Mouse (Mus musculus): ENCODE measurements around the gene Rbfox3.

GRCm38 (mm10) chr11:118583573-118583972 is 327.8 kb downstream of the Rbfox3 start:
- TF ChIP-seq CTCF (IDR thresholded peaks at IDR 0.05) (no peak), EP300 (IDR thresholded peaks at IDR 0.05) (no peak)

Measured in lung, postnatal 0 days (tissue).